Mouse (Mus musculus): ENCODE measurements around the gene Capn9. TPM values are rescaled to one million over a fixed set of nuclear protein-coding genes. Genes with fewer than 3 reads are reported as not detected.
A peak's percentile ranks its signal among the peaks of the same experiment; 100 is the strongest.

The Capn9 gene
- polyA plus RNA-seq, 1 experiment = not detected

DNA sequence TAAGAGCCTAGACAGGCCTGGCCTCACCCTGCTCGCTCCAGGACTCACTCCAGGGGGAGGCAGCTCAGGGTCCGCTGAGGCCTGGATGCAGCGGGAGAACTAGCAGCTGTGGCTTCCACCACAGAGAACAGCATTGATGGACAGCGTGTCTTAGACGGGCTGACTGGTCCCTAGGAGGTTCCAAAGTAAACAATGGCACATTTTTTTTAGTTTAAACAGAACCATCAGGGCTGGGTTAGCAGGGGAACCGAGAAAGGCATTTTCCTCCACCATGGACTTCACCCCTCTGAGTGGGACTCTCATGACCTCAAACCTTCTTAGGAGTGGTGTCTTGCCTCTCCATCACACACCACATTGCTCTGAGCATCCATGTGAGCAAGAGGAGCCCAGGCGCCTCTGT is 56.1 kb downstream of the Capn9 start:
- TF ChIP-seq POLR2A (IDR thresholded peaks at IDR 0.05; ENCODE audit: low read depth, low read length) = no peak
- no peak for TF ChIP-seq CTCF (IDR thresholded peaks at IDR 0.05; ENCODE audit: borderline replicate concordance, insufficient read depth, low read length)
- H3K27ac ChIP-seq (ENCODE audit: insufficient read depth, low read length) = peak overlapping the region; percentile 90
- no peak overlapping the region for H3K4me3 ChIP-seq (ENCODE audit: insufficient read depth, low read length)
- peaks cover 10% of the 10 kb centered on the region for H3K4me1 ChIP-seq (ENCODE audit: control insufficient read depth, insufficient read depth, low read length)

DNA sequence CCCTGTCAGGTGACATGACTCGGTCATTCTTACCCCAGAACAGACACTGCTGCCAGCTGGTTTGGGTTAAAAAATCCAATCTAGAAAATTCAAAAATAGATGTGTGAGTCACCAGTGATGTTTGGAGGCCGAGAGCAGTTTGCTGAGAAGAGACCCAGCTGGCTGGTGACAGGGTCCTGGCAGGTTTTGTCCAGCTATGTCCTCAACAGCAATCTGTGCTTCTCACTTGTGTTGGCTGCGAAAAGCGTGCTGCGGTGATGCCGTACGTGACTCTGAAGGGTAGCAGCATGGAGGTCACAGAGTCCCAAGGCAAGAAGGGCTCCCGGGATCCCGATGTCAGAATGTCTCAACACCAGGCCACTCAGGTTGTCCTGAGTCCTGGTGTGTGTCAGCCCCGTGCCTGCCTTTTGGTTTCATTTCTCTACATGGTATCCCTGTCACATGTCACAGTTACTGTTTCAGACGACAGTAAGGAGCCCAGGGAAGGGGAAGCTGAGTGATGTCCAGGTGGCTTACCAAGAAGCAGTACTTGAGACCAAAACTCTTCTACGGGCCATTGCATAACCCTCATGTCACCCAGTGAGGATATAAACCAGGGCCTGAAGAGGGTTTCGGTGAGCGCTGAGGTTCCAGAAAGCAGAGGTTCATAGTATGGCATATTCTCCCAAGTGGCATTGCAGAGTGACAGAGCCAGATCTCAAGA is 57.2 kb downstream of the Capn9 start:
- no peak for TF ChIP-seq POLR2A (IDR thresholded peaks at IDR 0.05; ENCODE audit: low read depth, low read length)
- no peak for TF ChIP-seq CTCF (IDR thresholded peaks at IDR 0.05; ENCODE audit: borderline replicate concordance, insufficient read depth, low read length)
- Histone ChIP-seq H3K4me1 (ENCODE audit: control insufficient read depth, insufficient read depth, low read length) (peaks cover 10% of the 10 kb centered on the region), H3K4me3 (ENCODE audit: insufficient read depth, low read length) (no peak overlapping the region), H3K27ac (ENCODE audit: insufficient read depth, low read length) (peak overlapping the region; percentile 90)

DNA sequence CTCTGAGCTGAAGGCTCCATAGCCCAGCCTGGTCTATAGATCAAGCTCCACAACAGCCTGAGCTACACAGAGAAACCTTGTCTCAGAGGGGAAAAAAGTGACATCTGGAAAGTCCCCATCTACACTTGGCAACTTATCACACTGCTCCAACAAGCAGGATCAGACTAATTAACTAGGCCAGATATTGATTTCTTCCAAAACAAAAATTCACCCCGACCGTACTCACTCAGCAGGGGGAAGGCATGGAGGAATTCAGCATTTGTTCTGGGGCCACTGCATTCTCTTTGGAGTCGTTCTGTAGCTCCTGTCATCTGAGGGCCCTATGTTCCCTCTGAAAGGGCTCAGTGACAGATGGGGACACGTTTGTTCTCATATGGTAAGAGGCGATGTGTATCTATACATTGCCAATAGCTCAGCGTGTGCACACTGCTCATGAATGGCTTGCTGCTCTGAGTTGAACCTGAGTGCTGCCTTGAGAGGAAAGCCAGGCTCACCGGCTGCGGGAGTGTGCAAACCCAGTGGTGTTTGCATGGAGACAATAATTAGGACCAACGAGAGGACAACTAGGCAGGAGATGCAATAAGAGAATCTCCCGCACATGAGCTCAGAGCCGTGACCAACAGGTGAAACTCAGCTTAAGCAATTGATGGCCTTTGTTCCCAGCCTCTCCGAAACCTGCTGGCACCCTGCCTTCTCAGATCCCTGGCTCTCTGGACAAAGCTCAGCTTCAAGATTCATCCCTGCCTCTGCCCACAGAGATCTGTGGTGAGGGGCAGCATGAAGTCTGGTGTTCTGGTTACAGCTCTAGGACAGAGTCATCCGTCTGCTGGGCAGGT is 58.7 kb downstream of the Capn9 start:
- Histone ChIP-seq H3K4me3 (ENCODE audit: insufficient read depth, low read length) (no peak overlapping the region), H3K27ac (ENCODE audit: insufficient read depth, low read length) (peak overlapping the region; percentile 10; the same call in 1 of the 2 replicates), H3K4me1 (ENCODE audit: control insufficient read depth, insufficient read depth, low read length) (peaks cover 10% of the 10 kb centered on the region)
- no peak for TF ChIP-seq CTCF (IDR thresholded peaks at IDR 0.05; ENCODE audit: borderline replicate concordance, insufficient read depth, low read length)
- TF ChIP-seq POLR2A (IDR thresholded peaks at IDR 0.05; ENCODE audit: low read depth, low read length) = no peak

DNA sequence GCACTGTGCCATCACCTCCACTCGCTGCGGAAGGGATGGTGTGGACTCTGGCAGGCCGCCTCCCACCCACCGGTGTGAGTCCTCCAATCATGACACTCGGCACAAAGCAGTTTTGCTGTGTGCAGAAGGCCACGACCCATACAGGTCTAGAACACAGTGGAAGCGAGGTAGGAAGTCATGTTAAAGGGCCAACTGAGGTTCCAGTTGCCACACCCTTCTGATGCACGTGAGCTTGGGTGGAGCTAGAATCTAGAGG is 59.3 kb downstream of the Capn9 start:
- Histone ChIP-seq H3K4me3 (ENCODE audit: insufficient read depth, low read length) (no peak overlapping the region), H3K4me1 (ENCODE audit: control insufficient read depth, insufficient read depth, low read length) (peaks cover 10% of the 10 kb centered on the region), H3K27ac (ENCODE audit: insufficient read depth, low read length) (no peak overlapping the region)
- TF ChIP-seq CTCF (IDR thresholded peaks at IDR 0.05; ENCODE audit: borderline replicate concordance, insufficient read depth, low read length) (no peak), POLR2A (IDR thresholded peaks at IDR 0.05; ENCODE audit: low read depth, low read length) (no peak)

- TF ChIP-seq CTCF (IDR thresholded peaks at IDR 0.05; ENCODE audit: borderline replicate concordance, insufficient read depth, low read length) (no peak), POLR2A (IDR thresholded peaks at IDR 0.05; ENCODE audit: low read depth, low read length) (no peak)
- no peak overlapping the region for H3K27ac ChIP-seq (ENCODE audit: insufficient read depth, low read length)
Observed at GRCm38 (mm10) chr8:124641599-124641998, 65.7 kb downstream of the Capn9 start.

DNA sequence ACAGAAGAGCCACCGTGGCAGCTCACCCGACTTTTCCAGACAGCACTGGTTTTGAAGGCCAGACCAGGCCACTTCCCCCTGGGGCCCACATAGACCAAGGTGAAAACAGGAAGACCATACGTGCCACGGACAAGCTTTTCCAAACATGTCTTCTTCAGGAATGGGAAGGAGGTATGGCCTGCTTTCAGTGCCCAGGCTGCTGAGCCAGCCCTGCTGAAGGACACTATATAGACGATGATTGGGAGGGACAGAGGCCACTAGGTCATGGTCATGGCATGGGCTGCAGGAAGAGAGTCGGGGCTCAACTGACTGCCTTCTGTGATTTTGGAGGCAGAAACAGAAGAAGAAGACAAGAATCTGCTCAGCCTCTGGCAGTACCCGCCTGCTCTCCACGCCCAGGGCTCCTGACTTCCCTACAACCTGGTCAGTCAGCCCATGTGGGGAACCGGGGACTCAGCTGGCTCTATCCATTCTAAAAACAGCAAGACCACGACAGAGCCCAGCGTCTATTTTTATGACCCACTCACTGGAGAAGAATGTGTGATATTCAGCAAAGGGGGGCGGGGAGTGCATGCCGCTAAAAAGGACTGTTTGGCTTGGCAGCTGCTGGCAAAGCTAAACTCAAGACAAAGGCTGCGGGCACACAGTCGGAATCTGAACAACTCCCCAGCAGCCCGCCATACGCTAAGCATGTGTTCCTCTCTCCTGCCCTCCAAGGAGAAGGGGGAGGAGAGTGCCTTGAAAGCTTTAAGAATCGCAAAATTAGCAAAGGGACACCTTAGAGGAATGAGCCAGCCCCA is 67.8 kb downstream of the Capn9 start:
- no peak overlapping the region for H3K4me3 ChIP-seq (ENCODE audit: insufficient read depth, low read length)

More at GRCm38 (mm10) chr8:124641599-124641998, 65.7 kb downstream of the Capn9 start:
- peaks cover 25% of the 10 kb centered on the region for H3K4me1 ChIP-seq (ENCODE audit: control insufficient read depth, insufficient read depth, low read length)
- H3K4me3 ChIP-seq (ENCODE audit: insufficient read depth, low read length) = no peak overlapping the region

DNA sequence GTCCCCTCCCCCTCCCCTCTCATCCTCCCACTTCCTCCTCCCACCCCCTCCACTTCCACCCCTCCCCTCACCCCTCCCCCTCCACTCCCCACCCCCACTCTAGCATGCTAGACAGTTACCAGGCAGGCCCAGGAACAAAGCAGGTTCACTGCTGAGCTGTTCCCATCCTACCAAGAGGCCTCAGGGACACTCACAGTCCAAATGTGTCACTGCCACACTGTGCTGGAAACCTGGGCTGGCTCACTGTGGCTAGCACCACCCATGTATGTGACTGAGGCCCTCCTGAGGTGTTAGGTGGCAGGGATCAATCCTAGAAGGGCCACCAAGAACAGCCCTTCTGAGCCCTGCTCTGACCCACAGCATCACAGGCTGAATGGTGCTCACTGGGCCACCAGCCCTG is 72.4 kb downstream of the Capn9 start:
- TF ChIP-seq POLR2A (IDR thresholded peaks at IDR 0.05; ENCODE audit: low read depth, low read length) = no peak
- no peak for TF ChIP-seq CTCF (IDR thresholded peaks at IDR 0.05; ENCODE audit: borderline replicate concordance, insufficient read depth, low read length)
- Histone ChIP-seq H3K27ac (ENCODE audit: insufficient read depth, low read length) (no peak overlapping the region), H3K4me3 (ENCODE audit: insufficient read depth, low read length) (no peak overlapping the region), H3K4me1 (ENCODE audit: control insufficient read depth, insufficient read depth, low read length) (peaks cover 28% of the 10 kb centered on the region)

More for the DNA sequence above, 67.8 kb downstream of the Capn9 start:
- TF ChIP-seq POLR2A (IDR thresholded peaks at IDR 0.05; ENCODE audit: low read depth, low read length) = peak; percentile 45
- TF ChIP-seq CTCF (IDR thresholded peaks at IDR 0.05; ENCODE audit: borderline replicate concordance, insufficient read depth, low read length) = no peak
- H3K27ac ChIP-seq (ENCODE audit: insufficient read depth, low read length) = peak overlapping the region; percentile 97
- peaks cover 27% of the 10 kb centered on the region for H3K4me1 ChIP-seq (ENCODE audit: control insufficient read depth, insufficient read depth, low read length)

- H3K4me1 ChIP-seq (ENCODE audit: control insufficient read depth, insufficient read depth, low read length) = peaks cover 26% of the 10 kb centered on the region
Observed at GRCm38 (mm10) chr8:124651776-124652175, 75.9 kb downstream of the Capn9 start.

DNA sequence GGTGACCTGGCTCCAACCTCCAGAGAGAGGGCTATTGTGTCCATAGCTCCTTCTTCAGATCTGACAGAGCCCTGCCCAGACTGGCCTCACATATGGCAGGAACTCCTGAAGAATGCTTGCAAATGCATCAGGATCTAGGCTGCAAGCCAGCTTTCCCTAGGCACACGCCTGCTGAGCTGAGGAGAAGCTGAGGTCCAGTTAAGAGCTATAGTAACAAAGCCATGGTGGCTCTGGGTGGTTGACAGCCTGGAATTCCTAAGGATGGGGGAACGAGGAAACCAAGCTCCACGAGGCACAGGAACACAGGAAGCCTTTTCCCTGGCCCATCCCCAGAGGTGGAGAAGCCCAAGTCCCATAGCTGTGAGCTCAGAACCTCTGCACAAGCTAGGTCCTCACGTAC is 76.6 kb downstream of the Capn9 start:
- Histone ChIP-seq H3K27ac (ENCODE audit: insufficient read depth, low read length) (peak overlapping the region; percentile 74), H3K4me3 (ENCODE audit: insufficient read depth, low read length) (no peak overlapping the region), H3K4me1 (ENCODE audit: control insufficient read depth, insufficient read depth, low read length) (peaks cover 26% of the 10 kb centered on the region)
- TF ChIP-seq POLR2A (IDR thresholded peaks at IDR 0.05; ENCODE audit: low read depth, low read length) = no peak
- TF ChIP-seq CTCF (IDR thresholded peaks at IDR 0.05; ENCODE audit: borderline replicate concordance, insufficient read depth, low read length) = no peak

More at GRCm38 (mm10) chr8:124651776-124652175, 75.9 kb downstream of the Capn9 start:
- no peak for TF ChIP-seq CTCF (IDR thresholded peaks at IDR 0.05; ENCODE audit: borderline replicate concordance, insufficient read depth, low read length)
- no peak for TF ChIP-seq POLR2A (IDR thresholded peaks at IDR 0.05; ENCODE audit: low read depth, low read length)
- Histone ChIP-seq H3K27ac (ENCODE audit: insufficient read depth, low read length) (no peak overlapping the region), H3K4me3 (ENCODE audit: insufficient read depth, low read length) (no peak overlapping the region)

Measured in embryonic fibroblast, embryonic 13.5 days (primary cell).